Mouse (Mus musculus): ENCODE measurements around the gene Nhsl1. TPM values are rescaled to one million over a fixed set of nuclear protein-coding genes. Genes with fewer than 3 reads are reported as not detected.
A peak's percentile ranks its signal among the peaks of the same experiment; 100 is the strongest.

Nhsl1 gene
- polyA plus RNA-seq, 1 experiment from 2014 or later: 11.2 TPM

DNA sequence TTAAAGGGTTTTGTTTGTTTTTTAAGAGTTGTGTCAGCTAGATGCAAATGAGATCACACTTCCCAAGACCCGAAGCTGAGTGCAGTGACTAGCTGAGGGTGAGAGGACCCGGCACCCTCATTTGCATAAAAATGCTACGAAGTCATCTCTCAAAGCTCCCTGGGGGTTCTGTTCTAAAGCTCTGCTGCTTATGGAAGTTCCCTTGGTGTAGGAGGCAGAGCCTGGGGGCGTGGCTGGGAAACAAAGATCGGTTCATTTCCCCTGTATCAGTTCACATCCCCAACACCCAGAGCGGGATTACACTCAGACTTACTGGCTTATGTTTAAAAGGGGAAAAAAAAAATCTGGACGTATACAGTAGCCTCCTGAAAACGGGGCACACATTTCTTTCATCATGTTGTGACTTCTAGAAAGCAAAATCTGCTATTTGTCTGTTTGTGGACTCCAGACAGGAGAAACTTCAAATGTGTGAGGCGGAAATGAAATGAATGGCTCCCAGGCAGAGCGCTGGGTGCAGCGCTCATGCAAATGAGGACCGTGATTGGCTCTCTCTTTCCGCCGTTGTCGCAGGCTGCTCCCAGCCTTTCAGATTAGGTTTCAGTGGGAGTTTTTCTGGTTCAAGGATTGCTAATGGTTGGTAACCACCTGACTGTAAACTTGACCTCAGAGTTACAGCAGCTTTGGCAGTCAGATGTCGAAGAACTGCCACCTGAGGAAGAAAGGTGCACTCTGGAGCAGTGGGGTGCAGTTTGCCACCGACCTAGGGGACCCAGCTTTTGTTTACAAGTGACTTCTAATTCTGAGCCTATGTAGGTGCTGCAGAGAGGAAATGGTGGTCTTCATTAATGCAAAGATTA is 150.7 kb downstream of the Nhsl1 start:
- no peak; the same call in 1 of the 2 replicates for ATAC-seq (replicated peaks; ENCODE audit: insufficient number of reproducible peaks, insufficient read depth, low FRiP score, low read depth)
- H3K4me3 ChIP-seq: peak overlapping the region; percentile 17
- H3K27ac ChIP-seq: peak overlapping the region; percentile 52
- 3% methylated on average over 17 of the region's 17 CpGs for WGBS
- no peaks in the 10 kb centered on the region for H3K9me3 ChIP-seq (replicated peaks)
- H3K27me3 ChIP-seq: no peaks in the 10 kb centered on the region
- peaks cover 9% of the 10 kb centered on the region; the same call in 1 of the 2 replicates for H3K36me3 ChIP-seq
- peak overlapping the region; percentile 52 for H3K4me2 ChIP-seq
- peaks cover 27% of the 10 kb centered on the region for H3K4me1 ChIP-seq (replicated peaks)
- H3K9ac ChIP-seq: no peak overlapping the region

DNA sequence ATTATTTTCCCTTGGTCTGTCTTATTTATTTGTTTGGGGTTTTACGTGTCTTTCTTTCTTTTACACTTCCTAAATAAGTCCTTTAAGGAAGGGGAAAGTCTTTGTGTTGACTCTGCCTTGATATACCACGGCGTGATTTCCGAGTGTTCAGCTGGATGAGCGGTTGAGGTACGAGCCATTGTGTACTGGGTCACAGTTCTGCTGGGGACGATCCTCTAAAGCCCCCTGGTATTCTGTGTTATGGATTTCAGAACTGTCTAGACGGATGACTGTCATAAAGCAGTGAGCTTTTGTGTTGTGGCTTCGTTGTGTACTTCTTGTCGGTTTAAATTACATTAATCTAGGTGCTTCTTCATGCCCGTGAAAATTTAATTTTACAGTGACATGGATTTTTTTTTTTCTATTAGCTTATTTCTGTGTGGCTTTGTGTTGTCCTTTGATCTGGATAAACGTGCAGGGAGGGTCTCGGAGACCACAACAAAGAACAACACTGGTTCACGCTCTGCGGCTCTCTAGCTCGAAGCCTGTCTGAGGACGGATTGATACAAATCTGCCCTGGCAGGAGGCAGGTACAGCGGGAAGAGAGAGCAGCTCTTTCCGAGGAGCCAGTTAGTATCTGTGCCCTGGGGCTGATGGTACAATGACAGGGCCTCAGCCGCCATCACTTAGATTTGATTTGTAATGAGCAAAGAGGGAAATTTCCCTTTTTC is 151.7 kb downstream of the Nhsl1 start:
- no peak overlapping the region for H3K9ac ChIP-seq
- no peaks in the 10 kb centered on the region for H3K9me3 ChIP-seq (replicated peaks)
- H3K4me3 ChIP-seq: no peak overlapping the region
- H3K4me2 ChIP-seq: no peak overlapping the region
- H3K27ac ChIP-seq: no peak overlapping the region
- peaks cover 34% of the 10 kb centered on the region for H3K4me1 ChIP-seq (replicated peaks)
- peaks cover 9% of the 10 kb centered on the region; the same call in 1 of the 2 replicates for H3K36me3 ChIP-seq
- no peak for ATAC-seq (replicated peaks; ENCODE audit: insufficient number of reproducible peaks, insufficient read depth, low FRiP score, low read depth)
- no peaks in the 10 kb centered on the region for H3K27me3 ChIP-seq
- whole genome bisulfite sequencing: 64% methylated on average over 20 of the region's 20 CpGs

DNA sequence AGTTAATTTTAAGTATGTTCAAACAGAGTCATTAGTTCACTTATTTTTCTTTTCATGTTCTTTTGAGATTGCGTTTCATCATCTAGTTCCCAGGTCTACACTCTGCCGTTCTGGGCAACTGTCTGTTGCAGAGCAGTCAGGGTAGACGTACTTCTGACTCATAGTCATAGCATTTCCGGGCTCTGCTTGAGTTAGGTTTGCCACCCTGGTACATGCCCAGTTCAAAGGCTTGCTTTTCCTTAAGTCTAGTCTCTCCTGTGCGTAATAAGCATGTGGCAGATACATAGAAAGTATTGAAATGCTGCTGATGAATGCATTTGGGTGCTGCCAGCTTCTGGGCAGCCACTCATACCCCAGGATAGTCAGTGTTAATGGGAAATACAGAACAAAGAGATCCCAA is 152.9 kb downstream of the Nhsl1 start:
- no peak overlapping the region for H3K27ac ChIP-seq
- WGBS: 79% methylated on average over 5 of the region's 5 CpGs
- no peak overlapping the region for H3K9ac ChIP-seq
- ATAC-seq (replicated peaks; ENCODE audit: insufficient number of reproducible peaks, insufficient read depth, low FRiP score, low read depth): no peak
- peaks cover 9% of the 10 kb centered on the region; the same call in 1 of the 2 replicates for H3K36me3 ChIP-seq
- no peak overlapping the region for H3K4me2 ChIP-seq
- no peaks in the 10 kb centered on the region for H3K27me3 ChIP-seq
- H3K4me3 ChIP-seq: no peak overlapping the region
- peaks cover 34% of the 10 kb centered on the region for H3K4me1 ChIP-seq (replicated peaks)
- no peaks in the 10 kb centered on the region for H3K9me3 ChIP-seq (replicated peaks)

DNA sequence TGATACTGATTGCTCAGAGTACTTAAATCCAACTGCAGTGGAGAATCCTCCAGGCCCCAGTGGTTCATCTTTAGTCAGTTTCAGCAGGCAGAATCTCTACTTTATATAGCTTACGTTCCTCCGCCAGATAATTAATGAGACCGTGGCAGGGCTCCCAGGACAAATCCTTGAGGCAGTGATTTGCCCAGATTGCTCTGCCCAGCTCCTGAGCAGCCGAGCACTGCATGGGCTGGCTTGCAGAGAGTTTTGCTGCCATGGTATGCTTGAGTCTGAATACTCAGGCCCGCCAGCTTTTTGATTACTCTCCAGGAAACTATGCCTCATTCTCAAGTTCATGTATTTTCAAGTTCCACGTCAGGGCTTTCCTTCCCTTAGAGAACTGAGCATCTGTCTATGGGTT is 156.3 kb downstream of the Nhsl1 start:
- Histone ChIP-seq H3K27me3 (no peaks in the 10 kb centered on the region), H3K4me3 (no peak overlapping the region), H3K9me3 (replicated peaks) (no peaks in the 10 kb centered on the region), H3K36me3 (peaks cover 9% of the 10 kb centered on the region; the same call in 1 of the 2 replicates), H3K4me2 (no peak overlapping the region), H3K9ac (no peak overlapping the region), H3K27ac (peak overlapping the region; percentile 46; the same call in 1 of the 2 replicates), H3K4me1 (replicated peaks) (peaks cover 14% of the 10 kb centered on the region)
- ATAC-seq (replicated peaks; ENCODE audit: insufficient number of reproducible peaks, insufficient read depth, low FRiP score, low read depth): no peak
- 60% methylated on average over 6 of the region's 6 CpGs for WGBS

DNA sequence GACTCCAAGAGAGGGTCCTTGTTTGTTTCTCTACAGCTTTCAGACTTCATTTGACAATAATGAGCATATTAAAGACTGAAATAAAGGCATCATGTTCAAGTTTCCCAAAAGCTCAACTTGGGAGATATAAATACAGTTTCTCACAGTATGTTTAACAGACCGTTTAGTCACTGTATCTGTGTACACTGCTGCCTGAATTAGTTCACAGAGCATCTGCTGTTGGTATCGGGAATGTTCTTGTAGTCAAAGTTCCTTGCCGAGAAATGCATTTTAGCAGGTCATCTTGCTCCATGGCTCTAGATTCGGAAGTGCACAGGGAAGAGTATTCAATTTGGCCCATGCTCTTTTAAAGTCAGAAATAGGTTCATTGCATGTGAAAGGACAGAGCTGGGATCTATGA is 159.5 kb downstream of the Nhsl1 start:
- 82% methylated on average over 4 of the region's 4 CpGs for WGBS
- Histone ChIP-seq H3K4me3 (no peak overlapping the region), H3K36me3 (peaks cover 3% of the 10 kb centered on the region; the same call in 1 of the 2 replicates), H3K9ac (no peak overlapping the region), H3K27me3 (no peaks in the 10 kb centered on the region), H3K4me2 (no peak overlapping the region), H3K9me3 (replicated peaks) (no peaks in the 10 kb centered on the region), H3K4me1 (replicated peaks) (peaks cover 29% of the 10 kb centered on the region), H3K27ac (no peak overlapping the region)
- no peak for ATAC-seq (replicated peaks; ENCODE audit: insufficient number of reproducible peaks, insufficient read depth, low FRiP score, low read depth)

DNA sequence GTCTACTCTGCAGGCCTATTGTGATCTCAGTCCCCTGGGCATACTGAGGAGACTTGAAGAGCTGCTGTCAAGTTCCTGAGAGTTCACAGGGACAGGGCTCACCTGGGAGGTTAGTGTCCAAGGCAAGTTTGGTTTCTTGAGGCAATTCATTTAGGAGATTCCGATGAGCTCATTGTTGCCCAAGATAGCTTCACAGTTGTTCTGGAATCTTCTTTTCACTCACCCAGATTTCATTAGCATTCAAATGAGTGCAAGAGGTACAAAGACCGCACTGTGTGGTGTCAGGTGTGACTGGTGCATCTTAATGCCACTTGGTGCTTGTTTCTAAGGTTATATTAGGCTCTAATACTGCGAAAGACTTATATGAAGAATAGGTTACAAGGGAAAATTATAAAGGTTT is 160.5 kb downstream of the Nhsl1 start:
- Histone ChIP-seq H3K4me1 (replicated peaks) (peaks cover 35% of the 10 kb centered on the region), H3K9ac (no peak overlapping the region), H3K4me3 (no peak overlapping the region), H3K9me3 (replicated peaks) (no peaks in the 10 kb centered on the region), H3K4me2 (no peak overlapping the region), H3K27me3 (no peaks in the 10 kb centered on the region), H3K36me3 (no peaks in the 10 kb centered on the region), H3K27ac (no peak overlapping the region)
- WGBS: 90% methylated on average over 3 of the region's 3 CpGs
- ATAC-seq (replicated peaks; ENCODE audit: insufficient number of reproducible peaks, insufficient read depth, low FRiP score, low read depth): no peak

DNA sequence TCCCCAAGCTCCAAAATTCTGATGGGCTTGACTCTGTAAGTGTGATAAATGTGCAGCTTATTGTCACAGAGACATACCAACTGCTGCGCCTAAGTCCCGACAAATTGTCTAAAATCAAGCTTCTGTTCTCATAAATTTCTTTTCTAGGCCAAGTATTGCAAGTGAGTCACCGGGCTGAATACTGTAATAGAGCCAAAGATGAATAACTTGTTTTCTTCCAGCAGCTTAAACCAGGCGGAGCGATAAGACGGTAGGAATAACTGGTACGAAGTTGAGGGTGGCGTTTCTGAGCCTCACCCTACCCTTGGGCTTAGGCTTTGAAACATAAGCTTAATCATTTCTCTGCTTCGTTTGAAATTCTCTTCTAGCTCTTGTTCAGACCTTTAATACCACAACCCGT is 162.1 kb downstream of the Nhsl1 start:
- Histone ChIP-seq H3K27me3 (no peaks in the 10 kb centered on the region), H3K4me1 (replicated peaks) (peaks cover 28% of the 10 kb centered on the region), H3K36me3 (no peaks in the 10 kb centered on the region), H3K4me2 (no peak overlapping the region), H3K9ac (no peak overlapping the region), H3K27ac (no peak overlapping the region), H3K9me3 (replicated peaks) (no peaks in the 10 kb centered on the region), H3K4me3 (no peak overlapping the region)
- 67% methylated on average over 10 of the region's 10 CpGs for WGBS
- no peak for ATAC-seq (replicated peaks; ENCODE audit: insufficient number of reproducible peaks, insufficient read depth, low FRiP score, low read depth)

DNA sequence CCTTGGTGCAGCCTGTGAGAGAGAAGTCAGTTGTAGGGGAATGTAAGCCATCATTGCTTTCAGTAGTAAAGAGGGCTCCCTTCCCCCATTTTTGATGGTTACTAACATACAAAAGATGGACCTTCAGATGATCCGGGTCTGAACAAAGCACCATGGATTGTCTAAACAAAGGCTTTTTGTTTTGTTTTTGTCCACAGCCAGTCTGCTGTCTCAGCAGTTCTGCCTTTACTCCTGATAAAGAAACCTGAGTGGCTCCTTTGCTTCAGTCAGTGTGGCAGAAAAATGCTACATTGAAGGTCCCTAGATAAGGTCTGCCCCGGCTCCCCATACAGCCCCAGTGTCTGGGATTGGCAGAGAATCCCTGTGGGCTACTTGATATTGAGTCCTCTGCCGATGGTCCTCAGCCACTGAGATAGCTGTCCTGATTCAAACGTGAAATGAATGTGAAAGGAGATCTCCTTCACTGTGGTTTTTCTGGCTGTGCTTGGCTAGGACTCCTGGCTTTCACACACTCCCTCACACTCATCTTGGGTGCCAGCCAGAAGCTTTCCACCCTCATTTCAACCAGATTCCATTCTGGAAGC is 163.9 kb downstream of the Nhsl1 start:
- peak overlapping the region; percentile 40 for H3K4me2 ChIP-seq
- H3K27ac ChIP-seq: peak overlapping the region; percentile 77
- no peaks in the 10 kb centered on the region for H3K27me3 ChIP-seq
- H3K9ac ChIP-seq: no peak overlapping the region
- 15% methylated on average over 4 of the region's 4 CpGs for WGBS
- H3K9me3 ChIP-seq (replicated peaks): no peaks in the 10 kb centered on the region
- H3K4me1 ChIP-seq (replicated peaks): peaks cover 28% of the 10 kb centered on the region
- no peaks in the 10 kb centered on the region for H3K36me3 ChIP-seq
- no peak overlapping the region for H3K4me3 ChIP-seq
- 0 out of 2 replicates have a peak, but pooled peaks have one; percentile 39 for ATAC-seq (replicated peaks; ENCODE audit: insufficient number of reproducible peaks, insufficient read depth, low FRiP score, low read depth)

DNA sequence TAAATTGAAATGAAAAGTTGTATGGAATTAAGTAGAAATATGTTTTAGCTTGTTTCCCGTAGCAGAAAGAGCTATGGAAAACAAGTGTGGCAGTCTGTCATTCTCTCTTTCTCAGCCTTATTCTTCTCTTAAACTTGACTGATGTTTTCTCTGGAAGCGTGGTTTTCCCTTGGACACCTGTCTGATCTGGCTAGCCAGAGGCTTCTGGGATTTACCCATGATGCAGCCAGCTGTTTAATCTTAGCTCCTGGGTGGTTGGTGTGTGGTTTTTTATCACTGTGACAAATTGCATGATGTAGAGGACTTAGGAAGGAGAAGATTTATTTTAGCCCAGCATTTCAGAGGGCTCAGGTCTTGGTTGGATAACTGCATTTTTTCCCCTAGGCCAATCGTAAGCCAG is 164.9 kb downstream of the Nhsl1 start:
- Histone ChIP-seq H3K4me3 (no peak overlapping the region), H3K9ac (no peak overlapping the region), H3K9me3 (replicated peaks) (no peaks in the 10 kb centered on the region), H3K4me2 (no peak overlapping the region), H3K27ac (peak overlapping the region; percentile 34; the same call in 1 of the 2 replicates), H3K27me3 (no peaks in the 10 kb centered on the region), H3K36me3 (no peaks in the 10 kb centered on the region), H3K4me1 (replicated peaks) (peaks cover 28% of the 10 kb centered on the region)
- 80% methylated on average over 3 of the region's 3 CpGs for WGBS
- ATAC-seq (replicated peaks; ENCODE audit: insufficient number of reproducible peaks, insufficient read depth, low FRiP score, low read depth): no peak

DNA sequence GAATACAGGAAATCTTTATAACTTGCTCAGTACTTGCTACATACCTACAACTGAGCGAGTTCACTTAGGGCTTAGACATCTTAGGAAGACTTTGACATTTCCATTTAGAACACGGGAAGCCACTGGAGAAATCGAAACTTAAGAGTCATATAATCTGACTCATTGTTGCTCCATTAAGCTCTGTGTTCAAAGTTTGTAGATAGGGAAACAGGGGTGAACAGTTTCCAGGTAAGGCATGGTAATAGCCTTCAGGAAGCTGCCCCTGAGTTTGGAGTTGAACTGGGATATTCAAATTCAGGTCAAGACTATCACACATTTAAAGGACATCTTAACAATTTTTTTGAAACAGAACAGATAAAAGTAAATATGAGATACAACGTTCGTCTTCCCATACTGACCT is 165.9 kb downstream of the Nhsl1 start:
- Histone ChIP-seq H3K4me2 (no peak overlapping the region), H3K27me3 (no peaks in the 10 kb centered on the region), H3K9me3 (replicated peaks) (no peaks in the 10 kb centered on the region), H3K36me3 (no peaks in the 10 kb centered on the region), H3K4me1 (replicated peaks) (peaks cover 34% of the 10 kb centered on the region), H3K4me3 (no peak overlapping the region), H3K9ac (no peak overlapping the region), H3K27ac (no peak overlapping the region)
- no peak for ATAC-seq (replicated peaks; ENCODE audit: insufficient number of reproducible peaks, insufficient read depth, low FRiP score, low read depth)
- WGBS: 89% methylated on average over 5 of the region's 5 CpGs

DNA sequence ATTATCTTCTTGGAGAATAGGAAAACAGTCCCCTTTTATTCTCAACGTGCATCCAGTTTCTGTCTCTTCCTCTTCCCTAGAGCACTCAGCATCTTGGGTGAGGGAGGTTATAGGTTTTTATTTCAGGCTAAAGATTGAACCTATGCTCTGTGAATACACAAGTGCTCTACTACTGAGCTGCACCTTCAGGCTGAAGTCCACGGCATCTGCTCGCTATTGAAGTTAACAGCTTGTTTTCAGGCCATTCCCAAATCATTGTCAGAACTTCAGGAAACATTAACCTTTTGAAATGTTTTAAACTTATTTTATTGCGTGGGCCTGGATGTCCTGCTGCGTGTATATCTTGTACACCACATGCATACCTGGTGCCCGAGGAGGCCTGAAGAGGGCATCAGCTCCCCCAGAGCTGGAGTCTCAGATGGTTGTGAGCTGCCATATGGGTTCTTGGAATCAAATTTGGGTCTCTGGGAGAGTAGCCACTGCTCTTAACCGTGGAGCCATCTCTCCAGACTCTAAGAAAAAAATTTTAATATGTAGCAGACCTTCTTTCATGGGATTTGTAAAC is 169.5 kb downstream of the Nhsl1 start:
- Histone ChIP-seq H3K36me3 (no peaks in the 10 kb centered on the region), H3K27me3 (no peaks in the 10 kb centered on the region), H3K4me1 (replicated peaks) (peaks cover 35% of the 10 kb centered on the region), H3K4me3 (no peak overlapping the region), H3K27ac (no peak overlapping the region), H3K9me3 (replicated peaks) (no peaks in the 10 kb centered on the region), H3K4me2 (no peak overlapping the region), H3K9ac (no peak overlapping the region)
- no peak for ATAC-seq (replicated peaks; ENCODE audit: insufficient number of reproducible peaks, insufficient read depth, low FRiP score, low read depth)
- WGBS: 88% methylated on average over 7 of the region's 7 CpGs
